Mouse (Mus musculus) ovary, postnatal 14 days (tissue): Measurements from ENCODE around the gene Surf4.
A peak's percentile ranks its signal among the peaks of the same experiment; 100 is the strongest.
"Not testable (repeated sequence)": the region's sequence is repeated elsewhere in the genome, so short reads cannot be mapped to it uniquely, and the experiment has no call there.

ENCODE experiments used
- DNase-seq: peaks from one replicate; pipeline ENCODE4 v3.0.0; 2022; ENCODE audit warnings: low spot score

Surf4 gene

DNA sequence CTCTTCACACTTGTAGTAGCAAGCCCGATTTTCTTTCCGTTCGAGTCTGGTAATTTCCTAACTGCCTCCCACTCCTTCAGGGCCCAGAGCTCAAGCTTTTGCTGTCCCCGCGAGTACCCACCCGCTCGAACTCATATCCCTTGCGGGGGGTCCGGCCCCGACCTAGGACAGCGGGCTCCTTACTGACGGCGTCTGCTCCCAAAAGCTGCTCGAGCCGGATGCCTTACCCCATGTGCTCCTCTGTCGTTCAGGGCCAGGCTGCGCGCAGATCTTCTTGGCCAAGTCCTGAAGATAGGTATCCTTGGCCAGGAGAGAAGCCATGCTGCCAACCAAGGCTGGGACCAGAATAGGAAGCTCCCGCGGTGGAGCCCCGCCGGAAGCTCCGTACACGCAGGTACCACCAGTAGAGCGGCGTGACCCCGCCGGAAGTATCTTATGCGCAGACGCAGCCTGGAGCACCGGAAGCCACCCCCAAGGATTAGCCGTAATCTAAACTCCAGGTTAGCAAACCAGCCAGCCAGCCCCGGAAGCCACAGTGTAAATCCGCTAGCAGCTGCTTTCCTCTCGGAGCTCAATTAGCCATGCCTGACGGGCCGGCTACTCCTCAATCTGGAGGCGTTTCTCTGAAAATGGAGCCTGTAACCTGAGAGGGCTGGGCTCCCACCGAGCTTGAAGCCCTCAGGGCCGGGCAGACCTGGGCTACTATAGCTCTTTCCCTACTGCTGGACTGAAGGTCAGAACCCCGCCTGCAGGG lies 31.1 kb downstream of the Surf4 start, which contains the start of gene Surf6:
Surf6 (minus strand) TSS at position 413 of the 754 bp plus-strand sequence.
- peak; percentile 84 for DNase-seq

DNA sequence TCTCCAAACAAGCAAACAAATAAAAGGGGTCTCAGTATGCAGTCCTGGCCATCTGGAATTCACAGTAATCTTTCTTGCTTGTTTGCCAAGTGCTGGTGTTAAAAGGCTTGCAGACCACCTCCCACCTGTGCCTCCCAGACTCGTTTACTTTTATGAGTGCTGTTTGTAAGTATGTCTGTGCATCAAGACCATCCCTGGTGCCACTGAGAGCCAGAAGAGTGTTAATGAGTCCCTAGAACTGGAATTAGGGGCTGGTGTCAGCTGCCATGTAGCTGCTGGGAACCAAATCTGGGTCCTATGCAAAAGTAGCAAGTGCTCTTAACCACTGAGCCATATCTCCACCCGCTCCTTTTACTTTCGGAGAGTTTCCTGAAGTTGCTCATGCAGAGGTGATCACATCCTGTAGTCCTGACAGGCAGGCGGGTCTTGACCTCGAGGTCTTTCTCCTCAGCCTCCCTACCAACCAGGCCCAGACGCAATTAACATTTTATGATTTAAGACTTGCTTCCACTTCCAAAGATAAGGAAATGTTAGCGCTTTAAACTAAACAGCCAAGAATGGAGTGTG lies 31.8 kb downstream of the Surf4 start:
- no peak for DNase-seq

DNA sequence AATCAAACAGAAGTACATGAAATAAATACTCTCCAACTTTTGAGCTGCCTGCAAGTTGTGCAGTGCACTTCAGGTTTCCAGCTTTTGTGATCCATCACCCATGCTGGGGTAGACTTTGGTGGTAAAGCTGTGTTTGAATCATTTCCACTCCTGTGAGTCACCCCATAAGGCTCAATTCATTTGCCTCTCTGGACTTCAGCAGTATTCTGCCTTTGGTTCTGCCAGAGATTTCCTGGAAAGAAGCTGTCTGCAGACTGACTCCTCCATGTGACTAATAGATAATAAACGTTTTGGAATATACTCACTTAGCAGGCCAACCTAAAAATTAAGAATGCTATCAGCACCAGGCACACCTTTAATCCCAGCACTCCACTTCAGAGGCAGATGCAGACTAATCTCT lies 33.0 kb downstream of the Surf4 start:
- no peak for DNase-seq

DNA sequence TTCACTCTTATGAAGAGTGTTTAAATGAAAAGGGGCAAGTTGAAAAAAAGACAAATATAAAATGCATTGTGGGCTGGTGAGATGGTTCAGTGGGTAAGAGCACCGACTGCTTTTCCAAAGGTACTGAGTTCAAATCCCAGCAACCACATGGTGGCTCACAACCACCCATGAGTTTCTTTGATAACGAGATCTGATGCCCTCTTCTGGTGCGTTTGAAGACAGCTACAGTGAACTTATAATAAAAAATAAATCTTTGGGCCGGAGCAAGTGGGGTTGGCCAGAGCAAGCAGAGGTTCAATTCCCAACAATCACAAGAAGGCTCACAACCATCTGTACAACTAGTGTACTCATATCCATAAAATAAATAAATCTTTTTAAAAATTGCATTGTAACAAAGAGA lies 37.8 kb downstream of the Surf4 start:
- no peak for DNase-seq

DNA sequence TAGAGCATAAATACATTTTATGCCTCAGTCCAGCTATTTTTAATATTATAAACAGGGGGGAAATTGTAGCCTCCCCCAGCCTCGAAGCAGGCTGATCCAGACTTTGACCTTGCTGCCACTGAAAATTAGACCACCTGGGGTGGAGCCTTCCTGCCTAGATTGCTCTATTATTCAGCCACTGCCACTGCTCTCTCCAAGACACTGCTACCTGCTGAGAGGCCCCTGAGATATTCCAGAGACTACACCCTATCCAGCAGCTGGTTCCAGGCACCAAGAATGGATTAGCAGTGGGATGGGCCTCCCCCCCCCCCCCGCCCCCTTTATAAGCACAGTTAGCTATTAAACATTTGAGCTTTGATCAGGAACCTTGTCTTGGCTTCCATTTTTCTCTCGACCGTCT lies 47.6 kb downstream of the Surf4 start:
- DNase-seq: not testable (repeated sequence)

DNA sequence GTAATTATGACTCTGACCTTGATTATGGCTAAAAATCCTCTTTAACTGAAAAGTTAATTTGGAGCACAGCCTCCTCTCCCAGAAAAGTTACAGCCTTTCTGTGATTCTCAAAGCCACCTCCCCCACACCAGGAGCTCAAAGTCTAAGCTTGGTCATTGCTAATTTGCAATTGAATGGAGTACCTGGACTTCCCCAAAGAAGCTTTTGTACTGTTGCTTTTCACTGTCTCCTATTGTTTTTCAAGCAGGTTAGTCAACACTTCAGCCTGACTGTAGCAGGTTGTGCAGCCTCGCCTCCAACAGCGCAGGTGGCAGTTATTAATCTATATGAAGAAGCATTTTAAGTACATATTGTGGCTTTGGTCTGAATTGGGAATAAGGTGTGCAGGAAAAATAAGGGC lies 48.2 kb downstream of the Surf4 start:
- not testable (repeated sequence) for DNase-seq

DNA sequence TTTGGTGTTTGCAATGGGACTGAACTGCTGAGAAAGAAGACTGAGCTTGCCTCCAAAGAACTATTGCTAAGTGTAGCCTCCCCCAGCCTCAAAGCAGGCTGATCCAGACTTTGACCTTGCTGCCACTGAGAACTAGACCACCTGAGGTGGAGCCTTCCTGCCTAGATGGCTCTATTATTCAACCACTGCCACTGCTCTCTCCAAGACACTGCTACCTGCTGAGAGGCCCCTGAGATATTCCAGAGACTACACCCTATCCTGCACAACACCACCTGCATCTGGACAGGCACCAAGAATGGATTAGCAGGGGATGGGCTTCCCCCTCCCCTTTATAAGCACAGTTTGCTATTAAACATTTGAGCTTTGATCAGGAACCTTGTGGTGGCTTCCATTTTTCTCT lies 55.2 kb downstream of the Surf4 start:
- no peak for DNase-seq

DNA sequence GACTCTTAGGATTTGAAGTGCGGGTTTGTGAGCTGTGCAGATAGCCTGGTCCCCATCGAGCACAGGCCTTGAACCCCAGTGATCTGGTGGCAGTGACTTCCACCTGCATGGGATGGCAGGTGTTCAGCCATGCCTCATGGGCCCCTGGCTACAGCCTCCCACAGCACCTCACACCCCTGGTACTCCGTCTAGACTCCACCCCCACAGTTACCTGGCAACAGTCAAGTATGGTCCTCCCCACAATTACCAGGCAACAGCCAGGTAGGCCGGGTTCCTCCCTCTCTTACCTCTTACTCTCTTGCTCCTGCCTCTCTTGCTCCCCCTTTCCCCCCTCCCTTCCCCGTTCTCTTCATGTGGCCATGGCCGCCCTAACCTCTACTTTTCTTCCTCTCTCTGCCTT lies 63.1 kb downstream of the Surf4 start:
- no peak for DNase-seq
